Mouse (Mus musculus): ENCODE data around the gene Elk3. TPM values are rescaled to one million over a fixed set of nuclear protein-coding genes. Genes with fewer than 3 reads are reported as not detected.

Gene Elk3
- total and polyA plus RNA-seq, 2 experiments = 3.4 to 8.0 TPM

GRCm38 (mm10) chr10:93346208-93346936, 35.4 kb upstream of the Elk3 start:
- H3K4me3 ChIP-seq (ENCODE audit: insufficient read depth, low read depth, low read length) = no peak overlapping the region
- H3K27me3 ChIP-seq (ENCODE audit: control insufficient read depth, insufficient read depth, low read length) = no peaks in the 10 kb centered on the region
- H3K36me3 ChIP-seq (ENCODE audit: control insufficient read depth, insufficient read depth, low read length) = no peaks in the 10 kb centered on the region
- no peak overlapping the region for H3K9ac ChIP-seq (ENCODE audit: low read depth, low read length)
- H3K79me2 ChIP-seq (ENCODE audit: control insufficient read depth, insufficient read depth, low read length) = no peaks in the 10 kb centered on the region
- no peaks in the 10 kb centered on the region for H3K4me1 ChIP-seq (ENCODE audit: control insufficient read depth, insufficient read depth, low read length)
- TF ChIP-seq CTCF (IDR thresholded peaks at IDR 0.05; ENCODE audit: low read depth, low read length) (no peak), POLR2A (IDR thresholded peaks at IDR 0.05; ENCODE audit: extremely low read depth, insufficient read depth, low read length) (no peak)
- no peak overlapping the region for H3K27ac ChIP-seq (replicated peaks; ENCODE audit: insufficient read depth, low read depth, low read length)
- 82% methylated on average over 9 of the region's 9 CpGs for WGBS
- no peak for DNase-seq (ENCODE audit: extremely low read depth, low read depth, low spot score)

DNA sequence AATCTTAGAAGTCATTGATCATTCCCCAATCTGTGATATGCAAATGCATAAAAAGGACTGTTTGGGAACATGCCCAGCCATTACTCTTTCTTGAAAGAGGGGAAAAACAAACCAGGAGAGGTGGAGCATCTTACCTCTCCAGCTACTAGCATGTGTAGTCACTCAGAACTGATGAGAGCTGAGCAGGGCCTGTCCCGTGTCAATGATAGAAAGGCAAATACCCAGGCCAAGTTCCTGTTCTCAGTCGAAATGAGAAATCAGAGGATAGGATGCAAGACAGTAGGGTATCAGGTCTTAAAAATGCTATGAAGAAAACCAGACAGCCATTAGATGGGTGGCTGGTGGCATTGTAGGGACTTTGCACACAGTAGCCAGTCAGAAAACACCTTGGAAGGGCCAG, 34.6 kb upstream of the Elk3 start:
- no peak for TF ChIP-seq POLR2A (IDR thresholded peaks at IDR 0.05; ENCODE audit: extremely low read depth, insufficient read depth, low read length)
- Histone ChIP-seq H3K79me2 (ENCODE audit: control insufficient read depth, insufficient read depth, low read length) (no peaks in the 10 kb centered on the region), H3K4me1 (ENCODE audit: control insufficient read depth, insufficient read depth, low read length) (no peaks in the 10 kb centered on the region), H3K27ac (replicated peaks; ENCODE audit: insufficient read depth, low read depth, low read length) (no peak overlapping the region), H3K9ac (ENCODE audit: low read depth, low read length) (no peak overlapping the region), H3K27me3 (ENCODE audit: control insufficient read depth, insufficient read depth, low read length) (no peaks in the 10 kb centered on the region), H3K4me3 (ENCODE audit: insufficient read depth, low read depth, low read length) (no peak overlapping the region), H3K36me3 (ENCODE audit: control insufficient read depth, insufficient read depth, low read length) (no peaks in the 10 kb centered on the region)
- WGBS = 67% methylated on average over 2 of the region's 2 CpGs
- no peak for DNase-seq (ENCODE audit: extremely low read depth, low read depth, low spot score)

DNA sequence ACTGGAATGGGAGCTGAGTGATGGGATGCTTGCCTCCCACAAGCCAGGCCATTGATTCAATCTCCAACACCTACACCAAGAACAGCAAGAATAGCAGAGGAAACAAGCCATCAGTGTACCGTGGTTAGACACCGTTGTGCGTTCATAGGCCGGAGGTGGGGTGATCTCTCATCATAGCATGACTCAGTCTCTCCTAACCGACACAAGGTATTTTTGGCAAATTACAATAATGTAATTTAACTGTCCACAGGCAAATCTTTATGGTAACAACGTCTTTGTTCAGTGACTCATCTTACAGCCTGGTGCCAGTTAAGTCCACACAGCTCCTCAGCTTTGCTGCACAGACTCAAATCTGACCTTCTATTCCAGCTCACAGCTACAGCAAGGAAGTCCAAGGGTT, 32.5 kb upstream of the Elk3 start:
- no peaks in the 10 kb centered on the region for H3K36me3 ChIP-seq (ENCODE audit: control insufficient read depth, insufficient read depth, low read length)
- no peak for TF ChIP-seq CTCF (IDR thresholded peaks at IDR 0.05; ENCODE audit: low read depth, low read length)
- TF ChIP-seq POLR2A (IDR thresholded peaks at IDR 0.05; ENCODE audit: extremely low read depth, insufficient read depth, low read length) = no peak
- no peak overlapping the region for H3K27ac ChIP-seq (replicated peaks; ENCODE audit: insufficient read depth, low read depth, low read length)
- no peaks in the 10 kb centered on the region for H3K4me1 ChIP-seq (ENCODE audit: control insufficient read depth, insufficient read depth, low read length)
- no peak overlapping the region for H3K4me3 ChIP-seq (ENCODE audit: insufficient read depth, low read depth, low read length)
- H3K79me2 ChIP-seq (ENCODE audit: control insufficient read depth, insufficient read depth, low read length) = no peaks in the 10 kb centered on the region
- H3K9ac ChIP-seq (ENCODE audit: low read depth, low read length) = no peak overlapping the region
- 89% methylated on average over 6 of the region's 6 CpGs for WGBS
- no peak for DNase-seq (ENCODE audit: extremely low read depth, low read depth, low spot score)
- no peaks in the 10 kb centered on the region for H3K27me3 ChIP-seq (ENCODE audit: control insufficient read depth, insufficient read depth, low read length)

DNA sequence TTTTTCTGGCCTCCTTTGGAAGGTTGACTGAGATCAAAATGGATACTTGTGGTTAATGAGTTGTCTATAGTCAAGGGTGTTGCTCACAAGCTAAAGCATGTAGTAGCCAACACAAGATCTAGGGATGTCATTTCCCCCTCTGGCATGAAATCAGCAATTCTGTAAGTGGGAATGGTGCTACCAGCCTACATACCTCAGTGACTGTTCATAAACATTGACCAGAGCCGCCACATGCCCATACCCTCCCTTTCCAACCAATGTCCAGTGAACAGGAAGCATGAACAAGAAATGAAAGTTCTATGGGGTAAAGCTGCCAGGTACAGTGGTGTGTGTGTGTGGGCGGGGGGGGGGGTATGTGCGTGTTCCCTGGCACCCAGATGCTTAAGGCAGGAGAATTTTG, 32.1 kb upstream of the Elk3 start:
- TF ChIP-seq POLR2A (IDR thresholded peaks at IDR 0.05; ENCODE audit: extremely low read depth, insufficient read depth, low read length) = no peak
- Histone ChIP-seq H3K27me3 (ENCODE audit: control insufficient read depth, insufficient read depth, low read length) (no peaks in the 10 kb centered on the region), H3K36me3 (ENCODE audit: control insufficient read depth, insufficient read depth, low read length) (no peaks in the 10 kb centered on the region), H3K79me2 (ENCODE audit: control insufficient read depth, insufficient read depth, low read length) (no peaks in the 10 kb centered on the region), H3K27ac (replicated peaks; ENCODE audit: insufficient read depth, low read depth, low read length) (no peak overlapping the region), H3K4me1 (ENCODE audit: control insufficient read depth, insufficient read depth, low read length) (no peaks in the 10 kb centered on the region), H3K4me3 (ENCODE audit: insufficient read depth, low read depth, low read length) (no peak overlapping the region), H3K9ac (ENCODE audit: low read depth, low read length) (no peak overlapping the region)
- DNase-seq (ENCODE audit: extremely low read depth, low read depth, low spot score) = no peak
- 92% methylated on average over 3 of the region's 3 CpGs for WGBS

DNA sequence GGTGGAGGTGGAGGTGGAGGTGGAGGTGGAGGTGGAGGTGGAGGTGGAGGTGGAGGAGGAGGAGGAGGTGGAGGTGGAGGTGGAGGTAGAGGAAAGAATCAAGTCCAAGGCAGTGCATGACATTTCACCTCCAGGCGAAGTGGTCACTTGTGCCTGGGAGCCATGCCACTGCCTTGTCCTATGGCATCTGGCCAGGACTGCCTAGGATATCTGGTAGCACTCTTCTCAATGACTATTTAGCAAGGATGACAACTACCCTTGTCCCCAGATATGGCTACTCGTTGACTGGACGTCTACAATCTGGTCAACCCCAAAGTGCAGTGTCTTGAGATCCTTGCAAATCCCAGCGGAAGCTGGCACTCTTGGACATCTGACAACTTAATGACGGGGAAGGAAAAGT, 27.6 kb upstream of the Elk3 start:
- no peak for TF ChIP-seq POLR2A (IDR thresholded peaks at IDR 0.05; ENCODE audit: extremely low read depth, insufficient read depth, low read length)
- TF ChIP-seq CTCF (IDR thresholded peaks at IDR 0.05; ENCODE audit: low read depth, low read length) = no peak

GRCm38 (mm10) chr10:93336462-93336931, 25.6 kb upstream of the Elk3 start:
- H3K27me3 ChIP-seq (ENCODE audit: control insufficient read depth, insufficient read depth, low read length) = no peaks in the 10 kb centered on the region
- WGBS = 41% methylated on average over 6 of the region's 6 CpGs
- no peaks in the 10 kb centered on the region; the same call in 1 of the 2 replicates for H3K4me1 ChIP-seq (ENCODE audit: control insufficient read depth, insufficient read depth, low read length)
- TF ChIP-seq POLR2A (IDR thresholded peaks at IDR 0.05; ENCODE audit: extremely low read depth, insufficient read depth, low read length) = no peak
- no peak for TF ChIP-seq CTCF (IDR thresholded peaks at IDR 0.05; ENCODE audit: low read depth, low read length)
- no peaks in the 10 kb centered on the region for H3K79me2 ChIP-seq (ENCODE audit: control insufficient read depth, insufficient read depth, low read length)
- H3K27ac ChIP-seq (replicated peaks; ENCODE audit: insufficient read depth, low read depth, low read length) = peak overlapping the region; percentile 66
- no peaks in the 10 kb centered on the region for H3K36me3 ChIP-seq (ENCODE audit: control insufficient read depth, insufficient read depth, low read length)
- no peak overlapping the region for H3K4me3 ChIP-seq (ENCODE audit: insufficient read depth, low read depth, low read length)
- H3K9ac ChIP-seq (ENCODE audit: low read depth, low read length) = no peak overlapping the region
- no peak for DNase-seq (ENCODE audit: extremely low read depth, low read depth, low spot score)

More for the DNA sequence above, 27.6 kb upstream of the Elk3 start:
- Histone ChIP-seq H3K9ac (ENCODE audit: low read depth, low read length) (no peak overlapping the region), H3K79me2 (ENCODE audit: control insufficient read depth, insufficient read depth, low read length) (no peaks in the 10 kb centered on the region), H3K27me3 (ENCODE audit: control insufficient read depth, insufficient read depth, low read length) (no peaks in the 10 kb centered on the region), H3K36me3 (ENCODE audit: control insufficient read depth, insufficient read depth, low read length) (no peaks in the 10 kb centered on the region), H3K4me3 (ENCODE audit: insufficient read depth, low read depth, low read length) (no peak overlapping the region), H3K4me1 (ENCODE audit: control insufficient read depth, insufficient read depth, low read length) (no peaks in the 10 kb centered on the region; the same call in 1 of the 2 replicates), H3K27ac (replicated peaks; ENCODE audit: insufficient read depth, low read depth, low read length) (no peak overlapping the region)
- no peak for DNase-seq (ENCODE audit: extremely low read depth, low read depth, low spot score)
- WGBS = 92% methylated on average over 5 of the region's 5 CpGs
